Mouse (Mus musculus) limb, embryonic 14.5 days (tissue): ENCODE data around the gene Fbxl14. TPM values are rescaled to one million over a fixed set of nuclear protein-coding genes. Genes with fewer than 3 reads are reported as not detected.

Experiments
- ATAC-seq: fragments of 200-750 bp; cut with Nextera tagmentation; 2 replicates; pipeline ENCODE4 v1.8.0; 2017; ENCODE audit warnings: low read depth, moderate number of reproducible peaks, moderate TSS enrichment; ENCODE audit not compliant: low FRiP score
- DNase-seq: peaks from one replicate; pipeline ENCODE4 v3.0.0-alpha.2; 2015; ENCODE audit warnings: low spot score
- H3K27ac ChIP-seq: fragments of 300-500 bp; sonication (generic); replicated peaks from 2 replicates; pipeline ENCODE4 v1.5.1; 2014; ENCODE audit warnings: low read depth, mild to moderate bottlenecking, low read length, moderate library complexity, mixed read lengths
- H3K27me3 ChIP-seq: fragments of 300-500 bp; sonication (generic); 2 replicates; pipeline ENCODE4 v1.6.1; 2014; ENCODE audit warnings: low read length, mixed read lengths; ENCODE audit not compliant: control insufficient read depth, insufficient read depth
- H3K36me3 ChIP-seq: fragments of 300-500 bp; sonication (generic); 2 replicates; pipeline ENCODE4 v1.6.1; 2014; ENCODE audit warnings: mild to moderate bottlenecking, low read length, moderate library complexity, mixed read lengths; ENCODE audit not compliant: control insufficient read depth, insufficient read depth
- H3K4me1 ChIP-seq: fragments of 300-500 bp; sonication (generic); 2 replicates; pipeline ENCODE4 v1.6.1; 2014; ENCODE audit warnings: antibody characterized with exemption, low read length, mixed read lengths; ENCODE audit not compliant: control insufficient read depth, insufficient read depth
- H3K4me2 ChIP-seq: fragments of 300-500 bp; sonication (generic); replicated peaks from 2 replicates; pipeline ENCODE4 v1.6.1; 2014; ENCODE audit warnings: low read depth, mild to moderate bottlenecking, low read length, moderate library complexity; ENCODE audit not compliant: severe bottlenecking
- H3K4me3 ChIP-seq: fragments of 300-500 bp; sonication (generic); replicated peaks from 2 replicates; pipeline ENCODE4 v1.5.1; 2014; ENCODE audit warnings: low read length
- H3K9ac ChIP-seq: fragments of 300-500 bp; sonication (generic); 2 replicates; pipeline ENCODE4 v1.6.1; 2014; ENCODE audit warnings: mild to moderate bottlenecking, low read depth, low read length, moderate library complexity; ENCODE audit not compliant: severe bottlenecking
- H3K9me3 ChIP-seq: fragments of 300-500 bp; sonication (generic); 2 replicates; pipeline ENCODE4 v1.6.1; 2016; ENCODE audit warnings: low read length; ENCODE audit not compliant: control insufficient read depth
- POLR2A ChIP-seq: fragments of 200-500 bp; IDR thresholded peaks from 2 replicates; pipeline ENCODE4 v1.8.0; 2012; ENCODE audit warnings: inconsistent platforms, mild to moderate bottlenecking, moderate library complexity, borderline replicate concordance; ENCODE audit not compliant: insufficient read depth, insufficient read length; ENCODE audit errors: extremely low read depth
- WGBS: fragments of 180-500 bp; shearing (Covaris S2); extraction: QIAGEN DNeasy Blood & Tissue Kit; methylation state at CpG from one replicate; pipeline ENCODE4 v1.1.7; 2014; 5-methylcytosine and 5-hydroxymethylcytosine counted together
- polyA plus RNA-seq, 2 experiments: library from polyadenylated mRNA; depleted of rRNA in 1 of 2; stranded (reverse) in 1 of 2; unstranded in 1 of 2; fragments of >200 nt; fragmentation: Nextera tagmentation in 1 of 2; extraction: Ambion mirVana in 1 of 2; gene quantifications; 2 replicates each; pipeline versions ENCODE4 v1.2.1 to v1.2.3; 2012 to 2014

The Fbxl14 gene
- polyA plus RNA-seq, 2 experiments = 6.4 to 39.1 TPM

- WGBS = 31% methylated on average over 5 of the region's 5 CpGs
- H3K27ac ChIP-seq = no peak overlapping the region
- DNase-seq = peak; percentile 58
These were observed 19.8 kb downstream of the Fbxl14 start for GRCm38 (mm10) chr6:119499271-119499670.

DNA sequence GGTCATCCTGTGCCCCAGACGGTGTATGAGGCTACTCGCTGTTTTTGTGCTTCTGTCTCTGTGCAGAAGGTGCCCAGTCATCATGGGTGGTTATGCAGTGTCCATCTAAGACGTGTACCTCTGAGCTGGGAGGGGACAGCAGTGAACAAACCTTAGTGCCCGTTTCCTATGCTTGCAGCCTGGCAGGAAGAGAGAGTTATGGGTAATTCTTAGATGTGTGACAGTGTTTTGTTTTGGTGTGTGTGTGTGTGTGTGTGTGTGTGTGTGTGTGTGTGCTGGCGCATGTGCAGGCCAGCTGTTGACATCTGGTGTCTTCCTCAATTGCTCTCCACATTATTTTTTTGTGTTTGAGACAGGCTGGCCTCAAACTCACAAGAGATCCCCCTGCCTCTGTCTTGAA, 20.6 kb downstream of the Fbxl14 start:
- peaks cover 7% of the 10 kb centered on the region; the same call in 1 of the 2 replicates for H3K4me1 ChIP-seq
- ATAC-seq (no peak), DNase-seq (no peak)
- H3K4me3 ChIP-seq = no peak overlapping the region
- 58% methylated on average over 5 of the region's 5 CpGs for WGBS
- TF ChIP-seq POLR2A = no peak
- no peak overlapping the region for H3K4me2 ChIP-seq
- H3K36me3 ChIP-seq = no peaks in the 10 kb centered on the region
- H3K9me3 ChIP-seq = no peaks in the 10 kb centered on the region
- no peak overlapping the region for H3K27ac ChIP-seq
- no peaks in the 10 kb centered on the region for H3K27me3 ChIP-seq
- H3K9ac ChIP-seq = no peak overlapping the region

More at GRCm38 (mm10) chr6:119499271-119499670, 19.8 kb downstream of the Fbxl14 start:
- Histone ChIP-seq H3K36me3 (no peaks in the 10 kb centered on the region), H3K4me3 (no peak overlapping the region), H3K4me1 (peaks cover 7% of the 10 kb centered on the region; the same call in 1 of the 2 replicates), H3K9me3 (no peaks in the 10 kb centered on the region), H3K27me3 (no peaks in the 10 kb centered on the region), H3K4me2 (no peak overlapping the region), H3K9ac (no peak overlapping the region)
- ATAC-seq = 0 out of 2 replicates have a peak, but pooled peaks have one; percentile 12
- TF ChIP-seq POLR2A = no peak

DNA sequence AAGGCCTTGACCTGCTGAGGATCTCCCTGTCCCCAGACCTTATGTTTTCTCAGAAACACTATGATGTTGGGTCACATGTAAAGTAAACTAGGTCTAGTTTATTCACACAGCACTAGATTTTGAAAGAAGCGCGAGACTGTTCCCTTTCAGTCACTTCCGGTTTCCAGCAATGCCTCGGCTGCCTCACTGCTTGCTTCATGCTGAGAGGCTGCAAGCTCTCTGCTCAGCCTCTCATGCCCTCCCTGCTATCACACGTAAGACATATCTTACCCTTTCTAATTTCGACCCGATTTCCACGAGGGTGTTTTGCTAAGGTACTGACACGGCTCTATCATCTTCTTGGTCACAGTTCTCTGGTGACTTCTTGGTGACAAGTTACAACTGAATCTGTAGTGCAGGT, 22.6 kb downstream of the Fbxl14 start:
- no peak overlapping the region for H3K27ac ChIP-seq
- no peak for ATAC-seq
- peaks cover 7% of the 10 kb centered on the region; the same call in 1 of the 2 replicates for H3K4me1 ChIP-seq
- no peak for DNase-seq
- H3K27me3 ChIP-seq = no peaks in the 10 kb centered on the region
- no peak overlapping the region for H3K9ac ChIP-seq
- H3K4me2 ChIP-seq = no peak overlapping the region
- no peak for TF ChIP-seq POLR2A
- 50% methylated on average over 9 of the region's 9 CpGs for WGBS
- H3K9me3 ChIP-seq = no peaks in the 10 kb centered on the region
- H3K4me3 ChIP-seq = no peak overlapping the region
- H3K36me3 ChIP-seq = no peaks in the 10 kb centered on the region

DNA sequence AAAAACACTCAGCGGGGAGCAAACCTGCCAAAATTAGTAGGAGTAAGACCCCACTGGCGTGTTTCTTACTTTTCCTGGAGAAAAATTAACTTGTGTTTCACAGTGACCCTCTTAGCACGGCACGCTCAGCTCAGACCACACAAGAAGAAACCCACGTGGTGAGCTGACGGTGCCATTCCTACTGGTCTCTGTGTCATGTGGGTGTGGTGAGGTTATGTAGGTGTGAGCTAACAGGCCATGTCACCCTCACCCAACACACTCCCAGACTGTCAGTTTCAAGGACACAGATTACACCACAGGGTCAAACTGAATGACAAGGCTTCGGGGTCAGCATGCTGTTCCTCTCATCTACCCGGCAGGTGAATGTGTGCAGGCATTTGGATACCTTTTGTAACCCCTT, 25.3 kb downstream of the Fbxl14 start:
- Histone ChIP-seq H3K4me1 (0 out of 2 replicates have a peak, but pooled peaks cover 3% of the 10 kb centered on the region), H3K27me3 (no peaks in the 10 kb centered on the region), H3K9me3 (no peaks in the 10 kb centered on the region), H3K4me2 (no peak overlapping the region), H3K9ac (no peak overlapping the region), H3K36me3 (no peaks in the 10 kb centered on the region), H3K4me3 (no peak overlapping the region), H3K27ac (no peak overlapping the region)
- TF ChIP-seq POLR2A = no peak
- whole genome bisulfite sequencing = 87% methylated on average over 8 of the region's 8 CpGs
- ATAC-seq = no peak
- no peak for DNase-seq

GRCm38 (mm10) chr6:119505525-119506225, 26.2 kb downstream of the Fbxl14 start:
- 89% methylated on average over 9 of the region's 9 CpGs for WGBS
- Histone ChIP-seq H3K36me3 (no peaks in the 10 kb centered on the region), H3K4me3 (no peak overlapping the region), H3K4me1 (peaks cover 8% of the 10 kb centered on the region; the same call in 1 of the 2 replicates), H3K27ac (no peak overlapping the region), H3K27me3 (no peaks in the 10 kb centered on the region), H3K9me3 (no peaks in the 10 kb centered on the region), H3K9ac (no peak overlapping the region), H3K4me2 (no peak overlapping the region)
- ATAC-seq (no peak), DNase-seq (no peak)
- no peak for TF ChIP-seq POLR2A
